In the genomic region with DNA sequence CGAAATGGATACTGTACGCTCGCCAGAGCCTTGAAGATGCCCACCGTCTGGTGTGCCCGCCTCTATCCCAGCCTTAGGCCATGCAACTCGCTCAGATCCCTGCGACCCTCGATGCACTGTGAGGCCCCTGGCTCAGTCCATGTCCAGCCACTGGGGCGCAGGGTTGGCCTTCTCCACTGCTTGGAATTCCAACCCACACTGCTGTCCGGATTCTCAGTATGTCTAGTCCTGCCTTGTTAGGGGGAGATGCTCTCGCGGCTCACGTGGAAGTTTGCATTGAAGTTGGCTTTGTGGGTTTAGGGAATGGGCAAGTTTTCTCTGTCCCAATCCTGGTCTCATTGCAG, we compare ENCODE assay signal across 8 mouse cellular contexts. TPM values are rescaled to one million over a fixed set of nuclear protein-coding genes. Genes with fewer than 3 reads are reported as not detected.
DNase-seq lines count a peak whose midpoint lies in the region; ATAC-seq and TF ChIP-seq lines count a peak whose summit lies in the region.

No protein-coding gene starts in this region.

- no peak for TF ChIP-seq EP300 in stomach, postnatal 0 days (optimal IDR thresholded peaks at IDR 0.05)

- TF ChIP-seq POLR2A in cerebellum, adult 2 months (IDR thresholded peaks at IDR 0.05; ENCODE audit: borderline replicate concordance, insufficient read depth, low read length), result no peak
- TF ChIP-seq POLR2A in testis, adult 2 months (IDR thresholded peaks at IDR 0.05; ENCODE audit: control insufficient read depth, low read depth, low read length), result no peak

- no peak for TF ChIP-seq CTCF in cerebellum, adult 2 months (IDR thresholded peaks at IDR 0.05; ENCODE audit: borderline replicate concordance, insufficient read depth, low read depth, low read length)
- TF ChIP-seq CTCF in testis, adult 2 months (IDR thresholded peaks at IDR 0.05; ENCODE audit: control insufficient read depth, insufficient read depth, insufficient replicate concordance, low read depth, low read length), result no peak
- no peak for TF ChIP-seq CTCF in stomach, postnatal 0 days (IDR thresholded peaks at IDR 0.05; ENCODE audit: low read depth)

- peak overlapping the region; percentile 30 for H3K27ac ChIP-seq in cerebellum, adult 2 months (ENCODE audit: insufficient read depth, low read length)
- H3K27ac ChIP-seq in testis, adult 2 months (ENCODE audit: control insufficient read depth, insufficient read depth, low read depth, low read length), result peak overlapping the region; percentile 45
- H3K27ac ChIP-seq in liver, embryonic 12.5 days, result no peak overlapping the region
- peak overlapping the region; percentile 75; the same call in 1 of the 2 replicates for H3K27ac ChIP-seq in stomach, postnatal 0 days (replicated peaks)

- H3K36me3 ChIP-seq in testis, adult 2 months (ENCODE audit: control insufficient read depth, insufficient read depth, low read length), result no peaks in the 10 kb centered on the region
- H3K36me3 ChIP-seq in liver, embryonic 12.5 days, result no peaks in the 10 kb centered on the region
- H3K36me3 ChIP-seq in stomach, postnatal 0 days (ENCODE audit: control insufficient read depth, insufficient read depth, low read length), result no peaks in the 10 kb centered on the region

- H3K9ac ChIP-seq in liver, embryonic 12.5 days, result 0 out of 2 replicates have a peak overlapping the region, but pooled peaks have one; percentile 39
- H3K9ac ChIP-seq in stomach, postnatal 0 days (ENCODE audit: low read length), result peak overlapping the region; percentile 75

- ATAC-seq in liver, embryonic 12.5 days, result no peak
- 0 out of 2 replicates have a peak, but pooled peaks have one; percentile 8 for ATAC-seq in stomach, postnatal 0 days (ENCODE audit: low FRiP score, low TSS enrichment)

- peak overlapping the region; percentile 78 for H3K4me3 ChIP-seq in cerebellum, adult 2 months (replicated peaks; ENCODE audit: insufficient read depth, low read depth, low read length)
- peak overlapping the region; percentile 92 for H3K4me3 ChIP-seq in testis, adult 2 months (ENCODE audit: control insufficient read depth, low read depth, low read length)
- H3K4me3 ChIP-seq in liver, embryonic 12.5 days, result peak overlapping the region; percentile 56
- peak overlapping the region; percentile 76 for H3K4me3 ChIP-seq in stomach, postnatal 0 days (ENCODE audit: low read depth, low read length)

- peaks cover 16% of the 10 kb centered on the region for H3K4me1 ChIP-seq in cerebellum, adult 2 months (ENCODE audit: control insufficient read depth, insufficient read depth, low read length)
- peaks cover 36% of the 10 kb centered on the region for H3K4me1 ChIP-seq in testis, adult 2 months (ENCODE audit: control insufficient read depth, insufficient read depth, low read length)
- H3K4me1 ChIP-seq in liver, embryonic 12.5 days, result peaks cover 14% of the 10 kb centered on the region; the same call in 1 of the 2 replicates
- 0 out of 2 replicates have a peak, but pooled peaks cover 2% of the 10 kb centered on the region for H3K4me1 ChIP-seq in stomach, postnatal 0 days (replicated peaks; ENCODE audit: control insufficient read depth, insufficient read depth)

- peak overlapping the region; percentile 50 for H3K4me2 ChIP-seq in liver, embryonic 12.5 days
- peak overlapping the region; percentile 78 for H3K4me2 ChIP-seq in stomach, postnatal 0 days (replicated peaks; ENCODE audit: low read depth)

- no peaks in the 10 kb centered on the region for H3K27me3 ChIP-seq in cerebellum, adult 2 months (ENCODE audit: control insufficient read depth, insufficient read depth, low read length)
- H3K27me3 ChIP-seq in testis, adult 2 months (ENCODE audit: control insufficient read depth, insufficient read depth, low read length), result no peaks in the 10 kb centered on the region
- H3K27me3 ChIP-seq in liver, embryonic 12.5 days (replicated peaks), result peaks cover 63% of the 10 kb centered on the region
- no peaks in the 10 kb centered on the region for H3K27me3 ChIP-seq in stomach, postnatal 0 days (ENCODE audit: control insufficient read depth, insufficient read depth, low read length)

- under 1% methylated on average over 13 of the region's 13 CpGs for WGBS in cerebellum, adult 2 months
- WGBS in liver, embryonic 12.5 days (ENCODE audit: insufficient replicate concordance), result 2% methylated on average over 13 of the region's 13 CpGs
- 0% methylated on average over 13 of the region's 13 CpGs for WGBS in stomach, postnatal 0 days

- no peak for DNase-seq in cerebellum, adult 2 months
- no peak for DNase-seq in cerebellum, postnatal 4 days (ENCODE audit: low spot score in 2 of 2)
- DNase-seq in testis, postnatal 14 days (ENCODE audit: low spot score), result no peak
- no peak for DNase-seq in stomach, postnatal 0 days (ENCODE audit: low spot score)
- DNase-seq in embryo, embryonic 10.5 days (ENCODE audit: low spot score), result no peak
- DNase-seq in c-Kit-positive CD71-positive TER-119-positive erythroid progenitor cells, embryonic 14.5 days (ENCODE audit: low spot score), result no peak

- H3K9me3 ChIP-seq in liver, embryonic 12.5 days (replicated peaks), result no peaks in the 10 kb centered on the region
- no peaks in the 10 kb centered on the region for H3K9me3 ChIP-seq in stomach, postnatal 0 days (ENCODE audit: control insufficient read depth, low read length)

RNA-seq across cellular contexts. Expression of a gene that starts 0.5 kb away (rescaled TPM):
- 161 and 191 TPM in 2 replicates for polyA plus RNA-seq in cerebellum, adult 2 months (2012; rRNA removed)
- 16.7 and 18.3 TPM in 2 replicates for polyA plus RNA-seq in testis, adult 2 months (2012; rRNA removed)
- 8.3 and 9.3 TPM in 2 replicates for polyA plus RNA-seq in liver, embryonic 12.5 days (2016; fragmentation: Nextera tagmentation; extraction: Ambion mirVana)
- polyA plus RNA-seq in stomach, postnatal 0 days (2015; fragmentation: Nextera tagmentation; extraction: Ambion mirVana), result 1.2 and 1.3 TPM in 2 replicates

RNA-seq across cellular contexts. Expression of a gene that starts 1.7 kb away (rescaled TPM):
- 8.7 and 8.8 TPM in 2 replicates for polyA plus RNA-seq in cerebellum, adult 2 months (2012; rRNA removed)
- polyA plus RNA-seq in testis, adult 2 months (2012; rRNA removed), result 15.3 and 17.3 TPM in 2 replicates
- 0.39 and 0.41 TPM in 2 replicates for polyA plus RNA-seq in liver, embryonic 12.5 days (2016; fragmentation: Nextera tagmentation; extraction: Ambion mirVana)
- polyA plus RNA-seq in stomach, postnatal 0 days (2015; fragmentation: Nextera tagmentation; extraction: Ambion mirVana), result 0.48 and 0.58 TPM in 2 replicates
